Mouse (Mus musculus) forebrain, embryonic 14.5 days (tissue): ENCODE data around the gene 1700001O22Rik. TPM values are rescaled to one million over a fixed set of nuclear protein-coding genes. Genes with fewer than 3 reads are reported as not detected.

Experiments used
- ATAC-seq: fragments of 200-750 bp; cut with Nextera tagmentation; 2 replicates; pipeline ENCODE4 v1.8.0; 2017; ENCODE audit warnings: mild to moderate bottlenecking, moderate library complexity
- DNase-seq: peaks from one replicate; pipeline ENCODE4 v3.0.0-alpha.2; 2015; ENCODE audit warnings: low spot score
- H3K27ac ChIP-seq: fragments of 300-500 bp; sonication (generic); 2 replicates; pipeline ENCODE4 v1.5.1; 2014; ENCODE audit warnings: low read depth, mild to moderate bottlenecking, control low read depth, low read length, moderate library complexity
- H3K27me3 ChIP-seq: fragments of 300-500 bp; sonication (generic); replicated peaks from 2 replicates; pipeline ENCODE4 v1.6.1; 2014; ENCODE audit warnings: low read length, control low read depth, mixed read lengths; ENCODE audit not compliant: control insufficient read depth, insufficient read depth
- H3K36me3 ChIP-seq: fragments of 300-500 bp; sonication (generic); 2 replicates; pipeline ENCODE4 v1.6.1; 2014; ENCODE audit warnings: low read length, control low read depth; ENCODE audit not compliant: control insufficient read depth, insufficient read depth
- H3K4me1 ChIP-seq: fragments of 300-500 bp; sonication (generic); 2 replicates; pipeline ENCODE4 v1.6.1; 2014; ENCODE audit warnings: antibody characterized with exemption, low read length, control low read depth; ENCODE audit not compliant: control insufficient read depth, insufficient read depth
- H3K4me2 ChIP-seq: fragments of 300-500 bp; sonication (generic); 2 replicates; pipeline ENCODE4 v1.6.1; 2014; ENCODE audit warnings: mild to moderate bottlenecking, control low read depth, low read length
- H3K4me3 ChIP-seq: fragments of 300-500 bp; sonication (generic); 2 replicates; pipeline ENCODE4 v1.5.1; 2014; ENCODE audit warnings: low read depth, low read length, control low read depth
- H3K9ac ChIP-seq: fragments of 300-500 bp; sonication (generic); 2 replicates; pipeline ENCODE4 v1.6.1; 2014; ENCODE audit warnings: mild to moderate bottlenecking, low read length, control low read depth, moderate library complexity
- H3K9me3 ChIP-seq: fragments of 300-500 bp; sonication (generic); replicated peaks from 2 replicates; pipeline ENCODE4 v1.6.1; 2016; ENCODE audit warnings: low read length, control low read depth, mixed read lengths; ENCODE audit not compliant: control insufficient read depth
- WGBS: fragments of 180-500 bp; shearing (Covaris S2); extraction: QIAGEN DNeasy Blood & Tissue Kit; methylation state at CpG from one replicate; pipeline ENCODE4 v1.1.7; 2014; 5-methylcytosine and 5-hydroxymethylcytosine counted together
- polyA plus RNA-seq: library from polyadenylated mRNA; unstranded; fragments of >200 nt; fragmentation: Nextera tagmentation; extraction: Ambion mirVana; gene quantifications from 2 replicates; pipeline ENCODE4 v1.2.1, GENCODE M21; 2014

1700001O22Rik gene
- 2.4 and 2.7 TPM in 2 replicates for polyA plus RNA-seq

GRCm38 (mm10) chr2:30803604-30804003 is at the start of gene 1700001O22Rik:
Gene 1700001O22Rik (minus strand): TSS chr2:30803661.
- H3K36me3 ChIP-seq, result no peaks in the 10 kb centered on the region
- 85% methylated on average over 3 of the region's 3 CpGs for WGBS
- 0 out of 2 replicates have a peak, but pooled peaks cover 5% of the 10 kb centered on the region for H3K27me3 ChIP-seq
- no peak within 1 kb of the TSS for H3K27ac ChIP-seq
- DNase-seq (no peak), ATAC-seq (no peak)
- no peak within 1 kb of the TSS for H3K4me3 ChIP-seq
- H3K4me1 ChIP-seq, result peaks cover 8% of the 10 kb centered on the region
- H3K4me2 ChIP-seq, result no peak within 1 kb of the TSS
- H3K9ac ChIP-seq, result no peak within 1 kb of the TSS
- no peaks in the 10 kb centered on the region for H3K9me3 ChIP-seq

GRCm38 (mm10) chr2:30852771-30853313 is 49.4 kb upstream of the 1700001O22Rik start:
- H3K9ac ChIP-seq, result no peak overlapping the region
- no peak overlapping the region for H3K27ac ChIP-seq
- ATAC-seq (no peak), DNase-seq (no peak)
- WGBS, result 43% methylated on average over 20 of the region's 20 CpGs
- no peaks in the 10 kb centered on the region for H3K27me3 ChIP-seq
- no peaks in the 10 kb centered on the region for H3K36me3 ChIP-seq
- H3K4me2 ChIP-seq, result no peak overlapping the region
- H3K4me1 ChIP-seq, result no peaks in the 10 kb centered on the region
- no peaks in the 10 kb centered on the region for H3K9me3 ChIP-seq
- no peak overlapping the region for H3K4me3 ChIP-seq

- Histone ChIP-seq H3K4me2 (no peak overlapping the region), H3K9me3 (no peaks in the 10 kb centered on the region), H3K36me3 (no peaks in the 10 kb centered on the region), H3K4me3 (no peak overlapping the region), H3K27ac (no peak overlapping the region), H3K9ac (no peak overlapping the region), H3K27me3 (peaks cover 5% of the 10 kb centered on the region), H3K4me1 (no peaks in the 10 kb centered on the region)
- ATAC-seq (no peak), DNase-seq (no peak)
- 83% methylated on average over 6 of the region's 6 CpGs for WGBS
Observed at GRCm38 (mm10) chr2:30850581-30850980, 47.1 kb upstream of the 1700001O22Rik start.

DNA sequence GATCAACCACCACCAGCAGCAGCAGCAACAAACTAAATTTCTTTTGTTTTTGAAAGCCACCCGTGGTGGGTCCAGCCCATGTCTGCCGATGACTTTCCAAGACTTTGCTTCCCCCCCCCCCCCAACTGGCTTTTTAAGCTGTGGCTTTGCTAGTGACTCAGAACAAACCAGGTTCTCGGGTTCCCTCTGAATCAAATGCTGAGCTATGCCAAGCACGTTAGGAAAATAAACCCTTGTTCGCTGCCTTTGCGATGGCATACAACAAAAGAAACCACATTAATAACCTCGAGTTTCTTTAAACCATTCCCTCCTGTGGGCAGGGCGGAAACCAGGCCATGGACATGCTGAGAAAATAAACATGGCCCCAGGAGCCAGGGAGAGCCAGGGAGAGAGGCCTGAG is 44.7 kb upstream of the 1700001O22Rik start:
- Histone ChIP-seq H3K27ac (no peak overlapping the region), H3K9me3 (no peaks in the 10 kb centered on the region), H3K36me3 (no peaks in the 10 kb centered on the region), H3K4me1 (no peaks in the 10 kb centered on the region), H3K4me2 (no peak overlapping the region), H3K9ac (no peak overlapping the region), H3K4me3 (no peak overlapping the region), H3K27me3 (peaks cover 5% of the 10 kb centered on the region)
- no peak for ATAC-seq
- WGBS, result 37% methylated on average over 8 of the region's 8 CpGs
- no peak for DNase-seq

- no peak overlapping the region for H3K4me3 ChIP-seq
- H3K4me1 ChIP-seq, result no peaks in the 10 kb centered on the region
- peaks cover 5% of the 10 kb centered on the region for H3K27me3 ChIP-seq
- H3K4me2 ChIP-seq, result no peak overlapping the region
- no peak overlapping the region for H3K9ac ChIP-seq
- ATAC-seq (no peak), DNase-seq (no peak)
- H3K36me3 ChIP-seq, result no peaks in the 10 kb centered on the region
- no peak overlapping the region for H3K27ac ChIP-seq
- no peaks in the 10 kb centered on the region for H3K9me3 ChIP-seq
- 58% methylated on average over 6 of the region's 6 CpGs for WGBS
Observed at GRCm38 (mm10) chr2:30846723-30847122, 43.3 kb upstream of the 1700001O22Rik start.

GRCm38 (mm10) chr2:30846236-30846635 is 42.8 kb upstream of the 1700001O22Rik start:
- Histone ChIP-seq H3K27me3 (peaks cover 5% of the 10 kb centered on the region), H3K9ac (no peak overlapping the region), H3K4me2 (peak overlapping the region; percentile 81), H3K27ac (no peak overlapping the region), H3K4me1 (no peaks in the 10 kb centered on the region), H3K9me3 (no peaks in the 10 kb centered on the region), H3K36me3 (no peaks in the 10 kb centered on the region), H3K4me3 (no peak overlapping the region)
- ATAC-seq (no peak), DNase-seq (no peak)
- WGBS, result 90% methylated on average over 8 of the region's 8 CpGs

- peaks cover 5% of the 10 kb centered on the region for H3K27me3 ChIP-seq
- peak overlapping the region; percentile 65 for H3K9ac ChIP-seq
- ATAC-seq (no peak), DNase-seq (no peak)
- H3K27ac ChIP-seq, result no peak overlapping the region
- peak overlapping the region; percentile 42 for H3K4me3 ChIP-seq
- no peaks in the 10 kb centered on the region for H3K4me1 ChIP-seq
- peak overlapping the region; percentile 81 for H3K4me2 ChIP-seq
- no peaks in the 10 kb centered on the region for H3K9me3 ChIP-seq
- H3K36me3 ChIP-seq, result no peaks in the 10 kb centered on the region
- under 1% methylated on average over 60 of the region's 80 CpGs for whole genome bisulfite sequencing
Observed at GRCm38 (mm10) chr2:30845152-30846070, 42.0 kb upstream of the 1700001O22Rik start.

DNA sequence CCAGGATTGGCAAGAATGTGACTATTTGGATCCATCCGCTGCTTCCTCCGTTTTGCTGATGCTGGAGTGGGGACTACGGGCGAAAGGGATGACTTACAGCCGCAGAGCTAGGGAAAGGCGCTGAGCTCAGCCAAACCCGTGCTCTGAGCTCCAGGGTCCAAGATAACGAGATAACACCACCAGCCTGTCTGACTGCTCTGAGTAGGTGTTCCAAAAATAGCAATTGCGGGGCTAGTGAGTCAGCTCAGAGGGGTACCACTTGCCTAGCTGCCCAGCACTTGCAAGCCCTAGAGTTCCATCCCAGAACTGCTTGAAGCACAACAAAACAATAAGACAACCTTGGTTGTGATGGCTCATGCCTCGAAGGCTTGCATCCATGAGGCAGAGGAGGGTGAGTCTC is 39.2 kb upstream of the 1700001O22Rik start:
- Histone ChIP-seq H3K36me3 (no peaks in the 10 kb centered on the region), H3K4me2 (no peak overlapping the region), H3K9me3 (no peaks in the 10 kb centered on the region), H3K4me3 (no peak overlapping the region), H3K4me1 (no peaks in the 10 kb centered on the region), H3K9ac (no peak overlapping the region), H3K27me3 (peaks cover 5% of the 10 kb centered on the region), H3K27ac (no peak overlapping the region)
- no peak for ATAC-seq
- 53% methylated on average over 10 of the region's 10 CpGs for WGBS
- DNase-seq, result no peak
